In the genomic region with DNA sequence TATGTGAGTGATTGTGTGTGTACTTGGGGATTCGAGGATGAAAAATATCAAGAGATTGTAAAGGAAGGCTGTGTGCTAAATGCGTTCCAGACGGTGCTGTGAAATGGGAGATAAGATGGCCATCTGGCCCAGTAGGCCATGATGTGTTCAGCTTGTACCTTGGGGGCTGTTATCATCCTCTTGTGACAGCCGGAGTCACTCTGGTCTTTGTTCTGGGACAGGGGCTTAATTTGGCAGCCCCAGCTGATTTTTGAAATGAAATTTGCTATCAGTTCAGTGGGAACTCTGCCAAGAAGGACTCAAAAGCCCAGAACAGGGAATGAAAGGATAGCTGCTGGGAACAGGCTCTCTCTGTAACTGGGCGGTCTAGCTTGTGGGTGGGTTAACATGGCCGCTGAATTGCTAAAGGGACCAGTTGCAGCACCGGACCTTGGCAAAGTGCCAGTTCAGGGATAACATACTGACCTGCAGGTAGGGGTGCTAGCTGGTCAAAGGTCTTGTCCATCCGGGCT, we compare ENCODE assay signal across 8 mouse cellular contexts.
DNase-seq lines count a peak whose midpoint lies in the region; ATAC-seq lines count a peak whose summit lies in the region.

No protein-coding gene starts in this region.

- peaks cover 51% of the 10 kb centered on the region for H3K4me1 ChIP-seq in embryonic facial prominence, embryonic 13.5 days
- H3K4me1 ChIP-seq in midbrain, embryonic 16.5 days (ENCODE audit: control insufficient read depth, insufficient read depth, low read length): peaks cover 6% of the 10 kb centered on the region

- intact Hi-C loops in heart, postnatal 36 days (cut with DNase I): no loop called here

- no peak for ATAC-seq in embryonic facial prominence, embryonic 13.5 days (ENCODE audit: insufficient number of reproducible peaks, insufficient read depth, low FRiP score, low TSS enrichment, low read depth)
- peak; percentile 40; the same call in 1 of the 2 replicates for ATAC-seq in midbrain, embryonic 16.5 days

- H3K4me3 ChIP-seq in embryonic facial prominence, embryonic 13.5 days: no peak overlapping the region
- H3K4me3 ChIP-seq in midbrain, embryonic 16.5 days (ENCODE audit: low read depth, low read length): no peak overlapping the region

- no peak overlapping the region for H3K4me2 ChIP-seq in embryonic facial prominence, embryonic 13.5 days
- H3K4me2 ChIP-seq in midbrain, embryonic 16.5 days (ENCODE audit: low read length): no peak overlapping the region

- H3K27ac ChIP-seq in embryonic facial prominence, embryonic 13.5 days: peak overlapping the region; percentile 85
- peak overlapping the region; percentile 53 for H3K27ac ChIP-seq in midbrain, embryonic 16.5 days (ENCODE audit: low read length)

- H3K27me3 ChIP-seq in embryonic facial prominence, embryonic 13.5 days: no peaks in the 10 kb centered on the region
- H3K27me3 ChIP-seq in midbrain, embryonic 16.5 days (ENCODE audit: control insufficient read depth, insufficient read depth, low read depth, low read length): no peaks in the 10 kb centered on the region

- peak; percentile 66 to 72 for DNase-seq in cerebellum, postnatal 10 days
- DNase-seq in cerebellum, adult 18-20 months: no peak
- peak; percentile 69 to 70 for DNase-seq in heart, postnatal 36 days
- DNase-seq in layer of hippocampus, postnatal 10 days (ENCODE audit: low spot score in 2 of 2): peak; percentile 36 to 41
- no peak for DNase-seq in c-Kit-positive CD71-positive TER-119-positive erythroid progenitor cells, embryonic 14.5 days (ENCODE audit: low spot score)
- no peak for DNase-seq in adrenal gland, postnatal 25 days

- 29% methylated on average over 8 of the region's 8 CpGs for WGBS in embryonic facial prominence, embryonic 13.5 days
- 28% methylated on average over 8 of the region's 8 CpGs for WGBS in midbrain, embryonic 16.5 days

- peaks cover 3% of the 10 kb centered on the region; the same call in 1 of the 2 replicates for H3K9me3 ChIP-seq in embryonic facial prominence, embryonic 13.5 days
- no peaks in the 10 kb centered on the region for H3K9me3 ChIP-seq in midbrain, embryonic 16.5 days (replicated peaks; ENCODE audit: control insufficient read depth, low read length, poor library complexity, severe bottlenecking)

- H3K9ac ChIP-seq in embryonic facial prominence, embryonic 13.5 days: no peak overlapping the region
- no peak overlapping the region for H3K9ac ChIP-seq in midbrain, embryonic 16.5 days (ENCODE audit: low read depth, low read length)

- H3K36me3 ChIP-seq in embryonic facial prominence, embryonic 13.5 days: peaks cover 13% of the 10 kb centered on the region
- H3K36me3 ChIP-seq in midbrain, embryonic 16.5 days (ENCODE audit: control insufficient read depth, insufficient read depth, low read length): no peaks in the 10 kb centered on the region

Comparison
In these comparisons a context has a peak if more than half of its experiments do, and no peak if none do; other contexts are left out.
1. DNase-seq: peak in cerebellum, postnatal 10 days (2 of 2), heart, postnatal 36 days (2 of 2) and layer of hippocampus, postnatal 10 days (2 of 2); none in cerebellum, adult 18-20 months (0 of 2), c-Kit-positive CD71-positive TER-119-positive erythroid progenitor cells, embryonic 14.5 days (single experiment) and adrenal gland, postnatal 25 days (single experiment).